Mouse (Mus musculus) spleen, adult 2 months (tissue): ENCODE measurements around the gene Vmn2r71. TPM values are rescaled to one million over a fixed set of nuclear protein-coding genes. Genes with fewer than 3 reads are reported as not detected.

Experiments used
- DNase-seq, 2 experiments: peaks; one replicate each; pipeline versions ENCODE4 v3.0.0 to v3.0.0-alpha.2; 2012 to 2021; ENCODE audit warnings: low spot score in 2 of 2, low read depth in 1 of 2
- H3K27ac ChIP-seq: fragments of 200-500 bp; 2 replicates; pipeline ENCODE4 v1.5.1; 2012; ENCODE audit warnings: low read length, inconsistent platforms; ENCODE audit not compliant: insufficient read depth
- H3K27me3 ChIP-seq: fragments of 200-500 bp; 2 replicates; pipeline ENCODE4 v1.6.1; 2012; ENCODE audit warnings: mild to moderate bottlenecking, moderate library complexity, low read length, inconsistent platforms; ENCODE audit not compliant: control insufficient read depth, insufficient read depth
- H3K36me3 ChIP-seq: fragments of 200-500 bp; 2 replicates; pipeline ENCODE4 v1.6.1; 2012; ENCODE audit warnings: mild to moderate bottlenecking, low read length, inconsistent platforms; ENCODE audit not compliant: control insufficient read depth, insufficient read depth
- H3K4me1 ChIP-seq: fragments of 200-500 bp; 2 replicates; pipeline ENCODE4 v1.6.1; 2011; ENCODE audit warnings: inconsistent platforms; ENCODE audit not compliant: control insufficient read depth, insufficient read depth, insufficient read length
- H3K4me3 ChIP-seq: fragments of 200-500 bp; 2 replicates; pipeline ENCODE4 v1.5.1; 2011; ENCODE audit warnings: mild to moderate bottlenecking, inconsistent platforms; ENCODE audit not compliant: insufficient read depth, insufficient read length; ENCODE audit errors: extremely low read depth
- CTCF ChIP-seq: fragments of 200-500 bp; IDR thresholded peaks from 2 replicates; pipeline ENCODE4 v1.5.1; 2011; ENCODE audit warnings: mild to moderate bottlenecking, inconsistent platforms; ENCODE audit not compliant: insufficient read depth, insufficient read length, insufficient replicate concordance; ENCODE audit errors: extremely low read depth
- POLR2A ChIP-seq: fragments of 200-500 bp; IDR thresholded peaks from 2 replicates; pipeline ENCODE4 v1.6.1; 2011; ENCODE audit warnings: low read depth, low read length, inconsistent platforms
- WGBS: fragments of 180-500 bp; shearing (Covaris S2); methylation state at CpG from one replicate; pipeline ENCODE4 v1.1.7; 2018; 5-methylcytosine and 5-hydroxymethylcytosine counted together
- polyA plus RNA-seq: library from polyadenylated mRNA; depleted of rRNA; stranded (reverse); fragments of >200 nt; gene quantifications from 2 replicates; pipeline ENCODE4 v1.2.3, GENCODE M21; 2012; rRNA removed

The Vmn2r71 gene
- polyA plus RNA-seq, result not detected in 2 replicates

DNA sequence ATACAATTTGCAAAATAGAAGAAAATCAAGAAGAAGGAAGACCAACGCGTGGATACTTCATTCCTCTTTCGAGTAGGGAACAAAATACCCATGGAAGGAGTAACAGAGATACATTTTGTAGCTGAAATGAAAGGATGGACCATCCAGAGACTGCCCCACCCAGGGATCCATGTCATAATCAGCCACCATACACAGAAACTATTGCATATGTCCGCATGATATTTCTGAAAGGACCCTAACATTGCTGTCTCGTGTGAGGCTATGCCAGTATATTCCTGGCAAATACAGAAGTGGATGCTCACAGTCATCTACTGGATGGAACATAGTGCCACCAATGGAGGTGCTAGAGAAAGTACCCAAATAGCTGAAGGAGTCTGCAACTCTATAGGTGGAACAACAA lies at the start of gene Vmn2r71:
Vmn2r71 (plus strand) TSS at position 301 of the 400 bp plus-strand sequence.
- no peaks in the 10 kb centered on the region for H3K4me1 ChIP-seq
- no peak for DNase-seq
- H3K27ac ChIP-seq, result no peak within 1 kb of the TSS
- WGBS, result 82% methylated on average over 5 of the region's 5 CpGs
- H3K4me3 ChIP-seq, result no peak within 1 kb of the TSS
- no peaks in the 10 kb centered on the region for H3K36me3 ChIP-seq
- TF ChIP-seq CTCF, result no peak
- no peak for TF ChIP-seq POLR2A
- no peaks in the 10 kb centered on the region for H3K27me3 ChIP-seq

DNA sequence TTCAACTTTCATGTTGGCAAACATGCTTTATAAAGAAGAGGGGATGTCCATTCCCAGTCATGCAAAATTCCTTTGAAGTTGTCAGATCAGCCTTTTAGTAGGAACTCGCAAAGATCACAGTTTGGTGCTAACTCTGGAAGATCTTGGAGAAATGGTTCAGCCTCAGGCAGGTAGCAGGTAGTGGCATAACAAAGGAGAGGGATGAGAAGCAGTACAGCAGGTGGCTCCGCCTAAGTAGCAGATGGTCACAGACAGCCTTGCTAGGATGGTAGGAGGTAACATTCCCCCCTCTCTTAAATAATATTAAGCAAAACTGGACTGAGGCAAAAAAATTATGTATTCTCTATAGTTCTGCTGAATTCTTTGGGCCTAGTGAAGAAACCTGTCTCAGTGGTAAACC lies 20.8 kb upstream of the Vmn2r71 start:
- TF ChIP-seq POLR2A (no peak), CTCF (no peak)
- H3K27ac ChIP-seq, result no peak overlapping the region
- H3K36me3 ChIP-seq, result no peaks in the 10 kb centered on the region
- no peaks in the 10 kb centered on the region for H3K27me3 ChIP-seq
- H3K4me3 ChIP-seq, result no peak overlapping the region
- no peaks in the 10 kb centered on the region for H3K4me1 ChIP-seq
- no peak for DNase-seq
- 80% methylated on average over 2 of the region's 2 CpGs for WGBS

- Histone ChIP-seq H3K4me3 (no peak overlapping the region), H3K27me3 (no peaks in the 10 kb centered on the region), H3K27ac (no peak overlapping the region), H3K4me1 (no peaks in the 10 kb centered on the region), H3K36me3 (no peaks in the 10 kb centered on the region)
- TF ChIP-seq POLR2A (no peak), CTCF (no peak)
- DNase-seq, result no peak
- 62% methylated on average over 2 of the region's 2 CpGs for WGBS
Observed at GRCm38 (mm10) chr7:85543118-85543517, 19.8 kb upstream of the Vmn2r71 start.

DNA sequence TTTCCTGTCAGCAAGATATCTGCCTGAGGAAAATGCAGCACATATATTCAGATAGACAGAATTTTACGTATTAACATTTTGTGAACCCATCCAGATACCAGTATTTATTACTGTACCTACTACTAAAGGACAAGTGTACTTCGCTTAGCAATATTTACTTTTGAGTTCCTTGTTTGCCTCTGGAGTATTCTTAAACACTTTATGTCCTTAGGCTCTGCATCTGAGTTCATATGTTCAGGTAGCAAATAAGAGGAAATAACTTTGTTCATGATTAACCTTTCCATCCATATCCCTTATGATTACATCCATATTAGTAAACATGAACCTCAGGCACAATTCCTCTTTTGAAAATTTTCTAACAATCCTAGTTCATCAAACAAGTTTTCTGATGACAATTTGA lies 6.2 kb downstream of the Vmn2r71 start, which contains the start of gene Vmn2r70:
Vmn2r70 (minus strand) TSS at position 101 of the 400 bp plus-strand sequence.
- H3K36me3 ChIP-seq, result no peaks in the 10 kb centered on the region
- DNase-seq, result no peak
- no peaks in the 10 kb centered on the region for H3K27me3 ChIP-seq
- no peaks in the 10 kb centered on the region; the same call in 1 of the 2 replicates for H3K4me1 ChIP-seq
- H3K27ac ChIP-seq, result no peak within 1 kb of the TSS
- TF ChIP-seq CTCF (no peak), POLR2A (no peak)
- WGBS, result 75% methylated on average over 2 of the region's 2 CpGs
- no peak within 1 kb of the TSS for H3K4me3 ChIP-seq

Other genes with a start within 250 kb of the Vmn2r71 start
- not detected in 2 replicates for gene Vmn2r69, start 147.2 kb upstream of the Vmn2r71 start, polyA plus RNA-seq
- not detected in 2 replicates for gene Vmn2r70, start 6.1 kb downstream of the Vmn2r71 start, polyA plus RNA-seq
- not detected in 2 replicates for gene Vmn2r72, start 192.0 kb downstream of the Vmn2r71 start, polyA plus RNA-seq